Mouse (Mus musculus) CH12.LX (cell line): ENCODE measurements at regions not wholly inside any gene's neighbourhood (a gene's known extent, or its start where the extent isn't known, plus 50 kb on each side); places are given as distances from the start of the nearest gene placed in this dataset.

ENCODE experiments used
- DNase-seq: peaks from one replicate; pipeline ENCODE4 v3.0.0-alpha.2; 2013; ENCODE audit errors: extremely low read depth
- H3K27ac ChIP-seq: 2 replicates; pipeline ENCODE4 v1.5.1; 2012; ENCODE audit warnings: low read depth, mild to moderate bottlenecking, control low read depth, moderate library complexity; ENCODE audit not compliant: insufficient read depth
- H3K27me3 ChIP-seq: replicated peaks from 2 replicates; pipeline ENCODE3; 2012; ENCODE audit warnings: inconsistent platforms
- H3K36me3 ChIP-seq, 2 experiments: replicated peaks in 1 of 2; 2 replicates each; pipeline versions ENCODE3 to v1.6.1; 2012; ENCODE audit warnings: inconsistent platforms in 1 of 2, low read length in 1 of 2, mild to moderate bottlenecking in 1 of 2, mixed read lengths in 1 of 2, moderate library complexity in 1 of 2; ENCODE audit not compliant: control insufficient read depth in 1 of 2, insufficient read depth in 1 of 2
- H3K4me1 ChIP-seq, 2 experiments: 2 replicates each; pipeline ENCODE4 v1.6.1; 2012; ENCODE audit warnings: inconsistent platforms in 1 of 2, moderate library complexity in 1 of 2; ENCODE audit not compliant: insufficient read depth in 2 of 2, control insufficient read depth in 1 of 2
- H3K4me2 ChIP-seq: 2 replicates; pipeline ENCODE4 v1.6.1; 2012; ENCODE audit warnings: low read depth, mild to moderate bottlenecking, control low read depth; ENCODE audit not compliant: poor library complexity, insufficient read depth, severe bottlenecking
- H3K4me3 ChIP-seq, 3 experiments: fragments of 150-350 bp in 1 of 3; sonication (generic) in 1 of 3; replicated peaks in 1 of 3; 2 replicates each; pipeline versions ENCODE3 to v1.5.1; 2011 to 2012; ENCODE audit warnings: low read depth in 2 of 3, low read length in 2 of 3, mild to moderate bottlenecking in 2 of 3, moderate library complexity in 2 of 3, control low read depth in 1 of 3, improper control_type of control experiment in 1 of 3, inconsistent platforms in 1 of 3, mixed read lengths in 1 of 3; ENCODE audit not compliant: poor library complexity in 1 of 3
- H3K79me2 ChIP-seq: replicated peaks from 2 replicates; pipeline ENCODE4 v1.6.1; 2012; ENCODE audit warnings: mild to moderate bottlenecking, moderate library complexity; ENCODE audit not compliant: control insufficient read depth, poor library complexity, insufficient read depth, severe bottlenecking; ENCODE audit errors: extremely low read depth
- H3K9ac ChIP-seq: 2 replicates; pipeline ENCODE4 v1.6.1; 2012; ENCODE audit warnings: low read depth, mild to moderate bottlenecking, control low read depth, moderate library complexity; ENCODE audit not compliant: insufficient read depth
- H3K9me3 ChIP-seq: replicated peaks from 2 replicates; pipeline ENCODE3; 2012; ENCODE audit warnings: low read length, inconsistent platforms, mixed read lengths
- CHD1 ChIP-seq: IDR thresholded peaks from 2 replicates; pipeline ENCODE4 v1.6.1; 2012; ENCODE audit warnings: low read depth, low read length, improper control_type of control experiment, inconsistent platforms
- CHD2 ChIP-seq: IDR thresholded peaks from 2 replicates; pipeline ENCODE4 v1.6.1; 2011; ENCODE audit warnings: low read length, improper control_type of control experiment
- EP300 ChIP-seq: IDR thresholded peaks from 2 replicates; pipeline ENCODE4 v1.6.1; 2011; ENCODE audit warnings: low read length, improper control_type of control experiment
- ETS1 ChIP-seq: conservative IDR thresholded peaks from 2 replicates; pipeline ENCODE4 v1.6.1; 2012; ENCODE audit warnings: low read depth, mild to moderate bottlenecking, inconsistent platforms, low read length, improper control_type of control experiment, moderate library complexity
- GABPA ChIP-seq: IDR thresholded peaks from 2 replicates; pipeline ENCODE4 v1.6.1; 2012; ENCODE audit warnings: low read depth, low read length, improper control_type of control experiment, inconsistent platforms; ENCODE audit not compliant: insufficient replicate concordance
- IRF4 ChIP-seq: IDR thresholded peaks from 2 replicates; pipeline ENCODE4 v1.6.1; 2014; ENCODE audit warnings: low read depth, mild to moderate bottlenecking, inconsistent platforms, low read length, improper control_type of control experiment
- MAFK ChIP-seq: IDR thresholded peaks from 2 replicates; pipeline ENCODE4 v1.6.1; 2011; ENCODE audit warnings: low read length, improper control_type of control experiment; ENCODE audit not compliant: insufficient replicate concordance
- MAX ChIP-seq: IDR thresholded peaks from 2 replicates; pipeline ENCODE4 v1.6.1; 2011; ENCODE audit warnings: low read length, improper control_type of control experiment
- MAZ ChIP-seq: IDR thresholded peaks from 2 replicates; pipeline ENCODE4 v1.6.1; 2012; ENCODE audit warnings: low read depth, mild to moderate bottlenecking, inconsistent platforms, low read length, improper control_type of control experiment, moderate library complexity
- MXI1 ChIP-seq: IDR thresholded peaks from 2 replicates; pipeline ENCODE4 v1.6.1; 2011; ENCODE audit warnings: mild to moderate bottlenecking, low read depth, low read length, improper control_type of control experiment
- NELFE ChIP-seq: IDR thresholded peaks from 2 replicates; pipeline ENCODE4 v1.6.1; 2011; ENCODE audit warnings: low read depth, low read length, improper control_type of control experiment
- NRF1 ChIP-seq: IDR thresholded peaks from 2 replicates; pipeline ENCODE4 v1.6.1; 2014; ENCODE audit warnings: low read depth, mild to moderate bottlenecking, inconsistent platforms, low read length, improper control_type of control experiment, moderate library complexity
- RCOR1 ChIP-seq: conservative IDR thresholded peaks from 2 replicates; pipeline ENCODE4 v1.6.1; 2012; ENCODE audit warnings: low read depth, mild to moderate bottlenecking, inconsistent platforms, low read length, improper control_type of control experiment
- SMC3 ChIP-seq: IDR thresholded peaks from 2 replicates; pipeline ENCODE4 v1.6.1; 2011; ENCODE audit warnings: low read depth, low read length, improper control_type of control experiment
- TBP ChIP-seq: conservative IDR thresholded peaks from 2 replicates; pipeline ENCODE4 v1.6.1; 2011; ENCODE audit warnings: low read depth, low read length, improper control_type of control experiment
- TCF12 ChIP-seq: IDR thresholded peaks from 2 replicates; pipeline ENCODE4 v1.6.1; 2014; ENCODE audit warnings: low read depth, mild to moderate bottlenecking, inconsistent platforms, low read length, improper control_type of control experiment
- dilution Hi-C: fragments of 300-500 bp; cut with MboI; formaldehyde crosslinking; loops from 2 replicates; pipeline ENCODE4 v1.14.3; 2020; ENCODE audit warnings: low sequenced_read_pairs; ENCODE audit not compliant: extremely low pct_unique_long_range_greater_than_20kb, extremely low pct_ligation_motif_present
- in situ Hi-C: fragments of 300-500 bp; cut with MboI; formaldehyde crosslinking; loops from 3 replicates; pipeline ENCODE4 v1.14.3; 2019; ENCODE audit warnings: low sequenced_read_pairs, low pct_ligation_motif_present, low pct_unique_long_range_greater_than_20kb, mixed read lengths

DNA sequence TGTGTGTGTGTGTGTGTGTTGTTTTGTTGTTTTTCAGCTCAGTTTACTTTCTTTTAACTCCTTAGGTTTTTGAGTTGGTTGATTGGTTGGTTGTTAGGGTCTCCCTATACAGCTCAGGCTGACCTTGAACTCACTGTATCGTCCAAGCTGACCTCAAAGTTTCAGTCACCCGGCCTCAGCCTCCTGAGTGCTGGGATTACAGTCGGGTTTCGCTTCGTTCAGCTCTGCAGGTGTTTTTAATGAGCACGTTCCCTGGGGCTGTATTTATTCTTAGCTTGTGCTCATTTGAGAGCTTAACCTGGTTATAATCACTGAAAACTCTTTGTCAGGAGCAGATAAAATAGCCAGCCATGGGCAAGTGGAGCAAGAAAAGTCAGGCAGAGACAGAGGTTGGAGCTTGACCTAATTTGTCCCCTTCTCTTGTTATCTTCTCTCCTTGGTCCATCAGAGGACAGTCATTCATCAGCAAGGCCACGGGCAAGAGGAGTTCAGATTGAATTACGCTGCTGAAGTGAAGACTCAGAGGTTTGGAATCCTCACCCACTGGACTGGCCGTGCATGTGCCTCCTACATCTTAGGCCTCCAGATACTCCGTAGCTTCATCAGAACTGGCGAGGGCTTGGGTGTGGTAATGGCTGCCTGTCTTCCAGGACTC is 120.5 kb upstream of the Jarid2 start:
- Histone ChIP-seq H3K27me3 (no peaks in the 10 kb centered on the region), H3K9me3 (no peaks in the 10 kb centered on the region), H3K4me1 (peaks cover 0 to 9% of the 10 kb centered on the region in 2 experiments; a peak in 1 of 4 replicates), H3K79me2 (no peaks in the 10 kb centered on the region), H3K36me3 (no peaks in the 10 kb centered on the region), H3K4me3 (no peak overlapping the region), H3K4me2 (no peak overlapping the region), H3K27ac (no peak overlapping the region), H3K9ac (no peak overlapping the region)
- TF ChIP-seq CHD1 (no peak), TBP (no peak)
- DNase-seq: no peak
- in situ Hi-C loops (no loop called here), dilution Hi-C loops (no loop called here)

DNA sequence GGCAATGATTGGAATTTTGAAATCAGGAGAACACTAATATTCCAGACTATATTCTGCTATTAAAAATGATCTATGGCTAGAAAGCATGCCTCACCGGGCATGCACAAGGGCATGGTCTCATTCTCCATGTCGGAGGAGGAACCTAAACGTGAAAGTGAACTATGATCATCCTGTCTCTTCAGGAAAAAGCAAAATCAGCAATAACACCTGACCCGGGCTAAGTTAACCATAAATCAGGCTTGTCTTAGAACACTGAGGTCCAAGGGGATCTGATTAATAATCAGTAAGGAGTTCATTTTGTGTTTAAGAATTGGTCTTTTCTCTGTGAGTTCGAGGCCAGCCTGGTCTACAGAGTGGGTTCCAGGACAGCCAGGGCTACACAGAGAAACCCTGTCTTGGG is 119.7 kb upstream of the Jarid2 start:
- no peak overlapping the region for H3K9ac ChIP-seq
- H3K9me3 ChIP-seq: no peaks in the 10 kb centered on the region
- no peaks in the 10 kb centered on the region for H3K79me2 ChIP-seq
- no peaks in the 10 kb centered on the region for H3K36me3 ChIP-seq
- in situ Hi-C loops: no loop called here
- no peak overlapping the region for H3K27ac ChIP-seq
- TF ChIP-seq MXI1 (no peak), RCOR1 (no peak), MAX (no peak), MAFK (no peak), MAZ (no peak), NRF1 (no peak), GABPA (no peak), CHD2 (no peak), EP300 (no peak)
- TF ChIP-seq, all 38 proteins: peak for 0
- Histone ChIP-seq H3K4me2 (no peak overlapping the region), H3K4me1 (peaks cover 0 to 9% of the 10 kb centered on the region in 2 experiments; a peak in 1 of 4 replicates), H3K27me3 (no peaks in the 10 kb centered on the region), H3K4me3 (no peak overlapping the region)
- dilution Hi-C loops: no loop called here
- no peak for DNase-seq

DNA sequence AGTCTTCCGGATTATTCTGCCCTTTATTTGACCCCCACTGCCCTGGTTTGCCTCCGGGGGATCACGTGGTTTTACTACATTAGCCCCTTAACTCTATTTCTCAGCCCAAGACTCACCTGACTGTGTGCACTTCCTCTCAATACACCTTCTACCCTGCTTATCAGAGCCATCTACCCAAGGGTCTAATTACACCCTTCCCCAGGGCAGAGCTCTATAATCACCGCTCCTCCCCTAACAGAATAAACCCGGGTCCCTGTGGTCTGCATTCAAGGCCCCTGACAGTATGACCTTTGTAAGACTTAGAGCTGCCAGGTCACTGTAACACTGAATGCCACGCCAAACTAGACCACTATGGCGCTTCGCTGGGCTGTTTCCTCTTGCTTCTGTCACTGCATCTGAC is 113.6 kb upstream of the Jarid2 start:
- TF ChIP-seq ETS1 (no peak), NRF1 (no peak), NELFE (no peak), IRF4 (no peak), SMC3 (no peak), CHD1 (no peak), RCOR1 (no peak), TCF12 (no peak)
- Histone ChIP-seq H3K27me3 (no peaks in the 10 kb centered on the region), H3K9ac (no peak overlapping the region), H3K79me2 (no peaks in the 10 kb centered on the region), H3K36me3 (no peaks in the 10 kb centered on the region), H3K4me2 (no peak overlapping the region), H3K4me3 (no peak overlapping the region), H3K27ac (no peak overlapping the region), H3K9me3 (no peaks in the 10 kb centered on the region), H3K4me1 (no peaks in the 10 kb centered on the region)
- no peak for DNase-seq
- in situ Hi-C loops: no loop called here
- dilution Hi-C loops: no loop called here
